Mouse (Mus musculus): Measurements from ENCODE around the gene Ranbp10.
A peak's percentile ranks its signal among the peaks of the same experiment; 100 is the strongest.

Gene Ranbp10

DNA sequence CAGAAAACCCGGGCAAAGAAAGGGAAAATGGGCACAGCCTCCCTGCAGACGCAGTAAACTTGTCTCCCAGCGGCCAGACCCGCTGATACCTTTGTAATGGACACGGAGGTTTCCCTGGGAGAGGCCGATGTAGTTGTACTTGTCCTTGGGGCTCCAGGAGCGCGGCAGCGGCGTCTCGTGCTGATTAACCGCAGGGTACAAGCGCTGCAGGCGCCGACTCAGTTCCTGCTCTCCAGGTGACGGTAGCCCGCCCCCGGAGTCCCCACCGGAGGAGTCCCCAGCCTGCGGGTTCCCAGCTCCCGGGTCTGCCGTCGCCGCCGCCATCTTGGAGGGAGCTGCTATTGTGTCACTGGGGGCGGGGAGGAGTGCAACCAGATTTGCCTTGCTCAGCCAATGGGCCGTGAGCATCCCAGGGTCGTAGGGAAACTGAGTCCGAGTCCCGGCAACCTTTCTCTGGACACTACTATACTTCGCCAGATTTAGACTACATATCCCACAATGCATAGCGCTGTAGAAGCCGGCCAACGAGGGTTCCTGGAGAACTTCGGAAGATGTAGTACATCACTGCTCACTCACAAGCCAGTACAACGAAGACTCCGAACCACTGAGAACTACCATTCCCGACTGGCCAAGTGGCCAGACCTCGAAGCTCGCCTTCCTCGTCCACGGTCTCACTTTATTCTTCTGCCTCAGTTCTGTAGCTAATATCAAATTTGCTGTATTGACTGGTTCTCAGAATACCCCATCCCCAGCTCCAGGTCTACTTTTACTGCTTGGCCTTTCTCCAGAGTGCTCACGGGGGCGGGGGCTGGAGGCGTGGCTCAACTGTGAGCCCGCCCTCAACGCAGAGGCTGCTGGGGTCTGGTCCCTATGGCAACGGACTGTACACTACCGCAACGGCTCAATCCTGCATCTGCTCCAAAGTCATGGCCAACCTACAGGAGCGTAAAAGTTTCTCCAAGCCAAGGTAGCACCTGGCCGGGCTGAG lies at the start of gene Ranbp10, which contains the start of gene Tsnaxip1:
TSS of gene Ranbp10 (minus strand) at position 490 of the 988 bp plus-strand sequence.
TSS of gene Tsnaxip1 (plus strand) at position 871 of the 988 bp plus-strand sequence.
- peak; percentile 98 for ATAC-seq (ENCODE audit: low TSS enrichment)

DNA sequence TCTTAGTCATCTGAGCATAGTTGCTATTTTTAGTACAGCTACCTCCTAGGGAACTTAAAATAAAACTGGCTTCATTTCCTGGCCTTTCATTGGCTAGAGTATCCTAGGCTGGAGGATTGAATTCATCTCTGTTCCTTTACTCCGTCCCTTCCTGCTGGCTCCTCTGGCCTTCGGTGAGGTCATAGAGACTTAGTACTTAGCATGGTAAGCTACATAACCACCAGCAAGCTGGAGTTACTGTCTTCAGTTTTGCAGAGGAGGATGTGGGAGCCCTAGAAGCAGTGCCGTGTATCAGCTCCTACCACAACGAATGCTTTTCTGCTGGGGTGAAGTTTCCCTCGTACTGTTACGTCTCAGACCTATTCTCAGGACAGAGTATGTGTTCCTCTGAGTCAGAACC lies 47.2 kb upstream of the Ranbp10 start:
- peak; percentile 82 for ATAC-seq (ENCODE audit: low TSS enrichment)

DNA sequence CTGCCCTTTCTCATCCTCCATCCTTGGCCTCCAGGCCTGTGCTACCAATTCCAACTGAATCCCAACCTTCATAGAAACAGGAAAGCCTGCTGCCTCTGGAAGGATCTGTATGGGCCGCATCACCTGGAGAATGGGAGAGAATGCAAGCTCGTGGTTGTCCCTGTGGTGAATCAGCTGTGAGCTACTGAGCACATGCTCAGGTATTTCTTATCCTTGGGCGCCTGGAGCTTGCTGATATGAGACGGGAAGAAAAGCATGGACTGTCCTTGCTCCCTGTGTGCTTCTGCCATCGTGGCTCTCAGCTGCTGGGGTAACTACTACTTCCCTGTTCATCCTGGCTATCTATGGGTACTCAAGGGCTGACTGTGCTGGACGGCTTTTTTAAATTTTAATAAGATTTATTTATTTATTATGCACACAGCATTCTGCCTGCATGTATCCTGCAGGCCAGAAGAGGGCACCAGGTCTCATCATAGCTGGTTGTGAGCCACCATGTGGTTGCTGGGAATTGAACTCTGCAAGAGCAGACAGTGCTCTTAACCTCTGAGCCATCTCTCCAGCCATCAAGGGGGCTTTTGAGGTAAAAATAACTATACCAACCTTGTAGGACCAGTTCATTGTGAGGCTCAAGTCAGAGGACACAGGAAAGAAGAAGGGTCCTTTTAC lies 39.3 kb upstream of the Ranbp10 start:
- no peak for ATAC-seq (ENCODE audit: low TSS enrichment)

GRCm38 (mm10) chr8:105861951-105862350 lies 34.8 kb upstream of the Ranbp10 start:
- no peak for ATAC-seq (ENCODE audit: low TSS enrichment)

DNA sequence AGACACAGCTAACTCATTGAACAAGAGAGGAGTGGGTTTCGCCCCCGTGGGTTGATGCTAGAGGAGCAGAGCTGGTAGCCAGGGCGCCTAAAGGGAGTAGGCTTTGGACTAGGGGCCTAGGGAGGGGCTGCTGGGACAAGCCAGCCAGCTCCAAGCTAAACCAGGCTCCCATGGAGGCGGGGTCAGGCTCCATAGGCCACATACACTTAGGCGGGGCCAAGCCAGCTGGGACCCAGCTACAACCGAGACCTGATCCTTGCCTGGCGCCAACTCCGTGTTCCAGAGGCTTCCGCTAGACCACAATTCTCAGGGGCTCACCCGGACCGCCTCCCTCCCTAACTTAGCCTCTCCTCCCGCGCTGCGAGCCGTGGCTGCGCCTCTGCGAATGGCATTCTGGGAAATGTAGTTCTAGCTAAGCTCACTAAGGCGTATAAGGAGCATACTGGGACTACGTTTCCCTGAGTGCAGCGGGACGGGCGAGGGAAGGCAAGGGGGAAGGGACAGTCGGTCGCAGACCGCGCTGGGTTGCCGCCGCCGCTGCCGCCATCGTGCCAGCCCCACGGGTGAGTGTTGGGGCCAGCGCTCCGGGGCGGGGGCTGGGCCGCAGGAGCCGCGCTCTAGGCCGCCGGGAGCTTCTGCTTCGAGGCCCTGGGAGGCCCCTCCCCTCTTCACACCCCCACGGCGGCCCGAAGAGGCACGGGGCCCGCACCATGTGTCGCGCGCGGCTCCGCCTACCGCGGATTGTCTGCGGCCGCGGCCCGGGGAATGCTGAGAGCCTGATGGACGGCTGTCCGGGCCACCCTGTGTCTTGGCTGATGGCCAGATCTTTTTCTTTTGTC lies 33.2 kb upstream of the Ranbp10 start, which contains the start of gene Nutf2:
TSS of gene Nutf2 (plus strand) at position 438 of the 839 bp plus-strand sequence.
- peak; percentile 93 for ATAC-seq (ENCODE audit: low TSS enrichment)

GRCm38 (mm10) chr8:105859314-105859713 lies 32.2 kb upstream of the Ranbp10 start:
- ATAC-seq (ENCODE audit: low TSS enrichment) = no peak

DNA sequence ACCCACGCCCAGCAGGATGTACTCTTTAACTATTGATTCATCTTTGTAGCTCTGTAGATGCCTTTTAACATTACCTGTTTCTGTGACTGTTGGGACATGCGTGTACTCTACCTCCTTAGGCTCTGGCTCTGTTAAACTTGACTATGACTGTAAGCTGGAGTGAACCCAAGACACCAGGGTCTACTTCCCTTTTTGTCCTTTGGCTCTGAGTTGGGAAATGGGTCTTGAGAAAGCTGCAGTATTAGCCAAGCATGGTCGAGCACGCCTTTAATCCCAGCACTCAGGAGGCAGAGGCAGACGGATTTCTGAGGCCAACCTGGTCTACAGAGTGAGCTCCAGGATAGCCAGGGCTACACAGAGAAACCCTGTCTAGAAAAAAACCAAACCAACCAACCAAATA lies 31.3 kb upstream of the Ranbp10 start:
- ATAC-seq (ENCODE audit: low TSS enrichment) = no peak

DNA sequence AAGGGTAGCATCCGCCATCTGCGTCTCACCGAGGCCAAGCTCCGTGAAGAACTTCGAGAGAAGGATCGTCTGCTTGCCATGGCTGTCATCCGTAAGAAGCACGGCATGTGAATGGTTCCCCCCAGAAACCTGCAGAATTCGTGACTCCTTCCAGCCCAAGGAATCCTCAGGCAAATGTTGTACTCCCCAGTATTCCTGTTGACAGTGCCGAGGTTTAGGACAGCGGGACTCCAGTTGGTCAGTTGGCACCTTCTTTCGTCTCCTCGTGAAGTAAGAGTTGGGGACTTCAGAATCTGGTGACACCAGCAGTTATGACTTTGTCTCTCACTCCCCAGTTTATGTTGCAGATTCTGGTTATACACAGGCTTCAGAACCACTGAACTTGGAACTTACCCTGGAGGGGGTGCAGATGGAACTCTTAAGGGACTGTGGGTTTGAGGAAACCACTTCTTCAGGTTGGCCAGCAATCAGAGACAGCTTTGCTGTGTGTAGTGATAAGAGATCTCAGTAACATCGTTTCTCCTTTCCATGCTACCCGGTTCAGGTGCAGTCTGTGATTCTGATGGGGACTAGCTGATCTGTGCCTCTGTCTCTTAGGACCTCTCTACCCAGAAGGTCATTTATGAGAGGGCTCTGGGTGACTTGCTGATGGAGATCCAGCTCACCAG lies 29.2 kb upstream of the Ranbp10 start:
- ATAC-seq (ENCODE audit: low TSS enrichment) = no peak

GRCm38 (mm10) chr8:105855248-105856167 lies 28.4 kb upstream of the Ranbp10 start:
- ATAC-seq (ENCODE audit: low TSS enrichment) = peak; percentile 27

DNA sequence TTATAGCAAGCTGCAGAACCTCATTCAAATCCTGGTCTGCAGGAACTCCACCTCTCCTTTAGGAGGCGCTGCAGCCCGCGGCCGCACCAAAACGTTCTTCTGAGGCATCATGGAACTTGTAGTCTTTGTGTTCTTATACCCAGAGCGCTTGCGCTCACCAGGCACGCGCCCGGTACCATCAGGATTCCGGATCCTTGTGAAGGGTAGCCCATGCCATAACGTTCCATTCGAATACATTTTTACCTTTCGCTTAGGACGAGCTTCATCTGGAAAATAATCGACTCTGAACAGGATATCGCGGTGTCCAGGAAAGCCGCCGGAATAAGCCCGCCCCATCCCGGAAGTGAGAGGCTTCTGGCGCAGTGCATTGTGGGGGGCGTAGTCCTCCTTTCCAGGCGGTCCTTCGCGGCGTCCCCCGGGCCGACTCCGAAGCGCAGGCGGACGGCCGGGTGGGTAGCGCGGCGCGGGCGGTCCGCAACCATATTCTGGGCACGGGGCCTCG lies 27.6 kb upstream of the Ranbp10 start, which contains the start of gene Thap11:
TSS of gene Thap11 (plus strand) at position 418 of the 502 bp plus-strand sequence.
- peak; percentile 83 for ATAC-seq (ENCODE audit: low TSS enrichment)

DNA sequence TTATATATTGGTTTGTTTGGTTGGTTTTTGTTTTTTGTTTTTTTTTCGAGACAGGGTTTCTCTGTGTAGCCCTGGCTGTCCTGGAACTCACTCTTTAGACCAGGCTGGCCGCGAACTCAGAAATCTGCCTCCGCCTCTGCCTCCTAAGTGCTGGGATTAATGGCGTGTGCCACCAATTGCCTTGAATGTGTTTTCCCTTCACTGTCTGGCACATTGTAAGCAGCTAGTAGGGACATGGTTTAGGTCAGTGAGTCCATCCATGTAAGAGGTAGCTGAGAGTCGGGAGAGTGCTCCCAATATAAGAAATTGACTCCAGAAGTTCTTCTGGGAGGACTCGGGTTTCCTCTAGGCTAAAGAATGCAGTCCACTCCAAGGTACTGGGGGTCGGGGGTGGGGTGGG lies 27.2 kb upstream of the Ranbp10 start:
- no peak for ATAC-seq (ENCODE audit: low TSS enrichment)

DNA sequence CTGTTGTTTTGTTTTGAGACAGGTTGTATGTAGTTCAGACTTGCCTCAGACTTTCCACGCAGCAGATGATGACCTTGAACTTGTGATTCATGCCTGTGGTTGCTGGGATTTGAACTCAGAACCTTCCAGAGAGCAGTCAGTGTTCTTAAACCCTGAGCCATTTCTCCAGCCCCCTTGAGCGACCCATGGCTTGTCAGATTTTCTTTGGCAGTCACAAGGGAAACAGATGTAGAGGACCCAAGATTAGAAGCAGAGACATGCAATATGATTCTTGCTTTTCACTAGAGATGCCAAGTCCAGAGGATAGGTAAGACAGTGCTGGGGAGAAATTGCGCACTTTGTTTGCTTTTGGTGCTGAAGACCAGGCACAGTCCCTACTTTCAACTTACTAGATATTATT lies 26.0 kb upstream of the Ranbp10 start, which contains the start of gene Cenpt:
TSS of gene Cenpt (minus strand) at position 101 of the 400 bp plus-strand sequence.
- ATAC-seq (ENCODE audit: low TSS enrichment) = no peak

DNA sequence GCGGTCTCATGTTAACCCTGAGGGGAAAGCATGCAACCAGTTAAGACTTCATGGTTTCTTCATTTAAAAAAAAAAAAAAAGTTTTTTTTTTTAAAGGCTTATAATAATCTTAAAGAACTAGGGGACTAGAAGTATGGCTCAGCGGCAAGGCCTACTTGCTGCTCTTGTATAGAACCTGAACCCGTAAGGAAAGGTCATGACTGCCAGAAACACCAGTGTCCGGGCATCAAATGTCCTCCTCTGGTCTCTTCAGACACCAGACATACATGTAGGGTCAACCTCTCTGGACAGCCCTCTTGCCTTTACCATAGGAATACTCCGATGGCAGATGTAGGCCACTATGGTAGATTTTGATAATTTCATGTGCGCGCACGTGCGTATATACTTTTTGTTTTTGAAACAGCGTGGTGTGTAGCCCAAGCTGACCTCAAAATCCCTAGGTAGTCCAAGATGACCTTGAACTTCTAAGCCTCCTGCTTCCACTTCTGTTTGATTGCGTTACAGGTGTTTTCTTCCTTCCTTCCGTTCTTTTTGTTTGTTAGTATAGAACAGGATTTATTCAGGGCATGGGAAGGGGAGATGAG lies 25.1 kb upstream of the Ranbp10 start:
- ATAC-seq (ENCODE audit: low TSS enrichment) = no peak

DNA sequence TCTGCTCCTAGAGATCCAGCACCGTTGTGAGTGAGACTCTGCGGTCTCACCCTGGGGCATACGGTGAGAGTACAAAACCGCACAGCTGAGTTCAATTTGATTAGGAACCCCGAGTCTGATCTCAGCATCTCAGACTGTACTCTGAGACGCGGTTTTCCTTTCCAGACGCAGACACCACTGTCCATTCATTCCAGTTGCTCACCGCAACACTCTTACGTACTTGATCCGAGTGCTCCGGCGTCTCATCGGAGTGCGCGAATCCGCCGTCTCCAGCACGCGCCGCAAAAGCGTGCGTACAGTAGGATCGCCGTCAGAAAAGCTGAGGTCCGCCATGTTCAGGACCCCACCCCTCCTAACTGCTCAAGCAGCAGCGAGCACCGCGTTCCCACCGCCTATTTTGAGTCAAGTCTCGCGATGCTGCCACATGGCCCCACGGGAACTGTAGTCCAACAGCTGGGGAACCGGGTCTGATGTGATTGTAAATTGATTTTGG lies 24.5 kb upstream of the Ranbp10 start:
- ATAC-seq (ENCODE audit: low TSS enrichment) = peak; percentile 78

- ATAC-seq (ENCODE audit: low TSS enrichment) = no peak
Measured at GRCm38 (mm10) chr8:105850611-105851010, 23.5 kb upstream of the Ranbp10 start.

- no peak for ATAC-seq (ENCODE audit: low TSS enrichment)
Measured at GRCm38 (mm10) chr8:105850014-105850413, 22.9 kb upstream of the Ranbp10 start.

DNA sequence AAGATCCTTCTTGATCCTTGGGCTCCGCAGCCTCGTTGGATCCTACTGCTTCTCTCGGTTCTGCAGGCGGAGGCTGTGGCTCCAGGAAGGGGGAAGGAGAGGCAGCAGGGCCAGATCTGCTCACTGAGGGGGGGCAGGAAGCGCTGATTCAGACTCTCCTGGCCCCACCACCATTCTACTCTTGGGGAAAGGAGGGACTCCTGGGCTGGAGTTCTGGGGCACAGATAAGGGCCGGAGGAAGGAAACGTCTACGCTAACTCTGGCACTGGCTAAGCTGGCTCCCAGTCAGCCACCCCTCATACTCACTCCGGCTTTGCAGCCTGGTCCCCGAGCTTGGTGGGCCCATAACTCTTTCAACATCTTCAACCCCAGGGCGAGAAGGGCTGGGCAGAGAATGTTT lies 19.5 kb upstream of the Ranbp10 start:
- no peak for ATAC-seq (ENCODE audit: low TSS enrichment)

GRCm38 (mm10) chr8:105839209-105839608 lies 12.1 kb upstream of the Ranbp10 start:
- ATAC-seq (ENCODE audit: low TSS enrichment) = no peak

- ATAC-seq (ENCODE audit: low TSS enrichment) = no peak
Measured at GRCm38 (mm10) chr8:105836991-105837390, 9.8 kb upstream of the Ranbp10 start.

Measured in frontal cortex, adult (tissue).